Mouse (Mus musculus) right cerebral cortex, postnatal 10 days (tissue): ENCODE measurements around the gene Sugct.
"Not testable (repeated sequence)": the region's sequence is repeated elsewhere in the genome, so short reads cannot be mapped to it uniquely, and the experiment has no call there.

ENCODE experiments used
- DNase-seq, 2 experiments: peaks; one replicate each; pipeline ENCODE4 v3.0.0; 2021; ENCODE audit warnings: low spot score in 2 of 2

The Sugct gene

DNA sequence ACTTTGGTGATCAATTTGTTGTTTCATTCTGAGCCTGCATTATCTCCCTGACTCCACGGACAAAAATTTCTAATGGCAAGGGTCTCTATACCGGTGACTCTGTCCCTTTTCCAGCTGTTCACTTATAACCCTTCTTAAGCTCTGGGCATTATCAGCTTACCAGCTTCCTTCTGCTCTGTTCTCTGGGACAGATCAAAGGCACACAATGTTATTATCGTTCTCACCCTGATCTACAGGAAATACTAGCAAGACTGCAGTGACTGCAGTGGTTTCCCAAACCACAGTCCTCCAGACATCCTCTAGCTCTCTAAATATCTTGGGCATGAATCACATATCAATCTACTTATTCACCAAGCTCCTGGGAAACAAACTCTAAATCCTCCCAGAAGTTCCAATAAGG lies 90.7 kb downstream of the Sugct start:
- no peak for DNase-seq

DNA sequence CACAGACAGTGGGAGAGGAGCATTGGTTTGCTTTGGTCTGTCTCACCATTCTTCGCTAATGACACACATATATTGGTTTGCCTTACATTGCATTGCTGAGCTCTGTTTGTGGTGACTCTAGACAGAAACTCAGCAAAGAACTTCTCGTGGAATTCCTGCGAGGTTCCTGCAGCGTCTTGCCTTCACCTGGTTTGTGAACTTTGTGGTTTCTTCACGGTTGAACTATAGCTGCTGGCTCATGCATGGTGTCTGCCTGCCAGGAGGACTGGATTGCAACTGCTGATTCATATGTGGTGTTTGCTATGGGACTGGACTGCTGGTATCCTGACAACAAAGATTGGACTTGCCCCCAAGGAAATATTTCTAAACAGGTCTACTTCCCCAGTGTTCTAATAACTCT lies 91.6 kb downstream of the Sugct start:
- no peak for DNase-seq

DNA sequence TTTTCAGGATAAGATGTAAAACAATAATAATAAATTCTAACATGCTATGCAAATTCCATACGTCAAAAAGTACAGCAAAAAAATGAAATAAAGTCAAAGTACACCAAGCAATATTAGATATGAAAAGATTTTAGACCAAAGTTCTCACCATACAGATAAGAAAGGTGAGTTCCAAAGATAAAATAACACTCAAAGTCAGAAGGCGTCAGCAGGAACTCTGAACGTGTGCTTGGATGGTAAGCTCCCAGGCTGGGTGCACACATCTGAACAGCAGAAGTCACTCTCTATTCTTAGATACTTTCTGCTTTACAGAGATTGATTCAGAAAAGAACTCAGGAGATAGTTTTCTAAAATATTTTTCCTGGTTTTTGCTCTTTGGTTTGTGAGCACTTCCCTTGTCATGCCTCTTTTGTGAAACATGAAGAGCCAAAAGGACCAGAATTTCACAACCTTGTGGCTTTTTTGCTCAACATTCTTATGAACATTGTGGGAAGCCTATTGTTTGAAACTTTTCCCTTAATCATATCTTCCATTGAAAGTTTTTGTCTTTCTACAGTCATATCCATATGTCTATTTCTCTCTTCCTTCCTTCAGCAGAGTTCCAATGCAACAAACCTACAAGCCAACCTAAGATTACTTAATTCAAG lies 110.0 kb downstream of the Sugct start:
- DNase-seq, result no peak

DNA sequence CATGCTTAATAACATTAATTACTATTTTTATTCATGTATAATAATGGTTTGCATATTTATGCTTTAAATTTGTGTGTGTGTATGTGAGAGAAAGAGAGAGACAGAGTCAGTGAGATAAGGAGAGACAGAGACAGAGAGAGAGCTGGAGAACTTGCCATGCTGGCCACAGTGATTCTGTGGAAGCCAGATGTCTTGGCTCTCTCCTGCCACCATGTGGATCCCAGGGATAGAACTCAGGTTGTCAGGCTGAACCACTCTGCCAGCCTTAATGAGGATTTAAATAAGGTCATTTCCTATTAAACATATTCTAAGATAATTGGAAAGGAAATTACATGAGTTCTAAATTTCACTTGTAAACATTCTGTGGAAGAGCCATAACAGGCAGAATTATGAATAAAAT lies 110.5 kb downstream of the Sugct start:
- DNase-seq, result peak; percentile 29 to 44

DNA sequence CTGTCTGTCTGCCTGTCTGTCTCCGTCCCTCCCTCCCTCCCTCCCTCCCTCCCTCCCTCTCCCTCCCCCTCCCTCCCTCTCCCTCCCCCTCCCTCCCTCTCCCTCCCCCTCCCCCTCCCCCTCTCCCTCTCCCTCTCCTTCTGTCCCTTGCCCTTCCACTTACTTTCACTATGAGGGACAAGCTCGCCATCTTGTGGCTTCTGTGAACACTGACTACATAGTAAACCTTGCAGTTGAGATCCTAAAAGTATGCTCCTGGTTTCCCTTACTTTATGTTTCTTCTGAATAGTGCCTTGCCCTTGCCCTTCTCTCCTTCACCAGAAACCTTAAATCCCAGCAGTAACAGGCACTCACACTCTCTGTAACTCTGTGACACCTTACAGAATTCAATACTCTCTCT lies 113.7 kb downstream of the Sugct start:
- peak; percentile 51 to 61 for DNase-seq

DNA sequence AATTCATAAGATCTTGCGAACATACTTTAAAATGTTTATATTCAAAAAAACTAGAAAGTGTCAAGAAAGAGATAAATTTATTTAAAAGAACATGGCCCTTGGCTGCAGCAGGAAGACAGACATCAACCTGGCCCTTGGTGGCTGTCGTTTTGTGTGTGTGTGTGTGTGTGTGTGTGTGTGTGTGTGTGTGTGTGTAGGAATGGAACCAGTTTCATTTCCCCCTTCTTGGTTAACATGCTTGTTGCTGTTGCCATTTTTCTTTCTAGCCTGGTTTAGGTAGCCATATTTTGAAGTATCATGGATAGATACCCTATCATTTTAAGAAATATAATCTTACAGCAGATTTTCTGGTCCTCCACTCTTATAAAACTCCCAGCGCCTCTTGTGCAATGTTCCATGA lies 136.0 kb downstream of the Sugct start:
- DNase-seq, result no peak

DNA sequence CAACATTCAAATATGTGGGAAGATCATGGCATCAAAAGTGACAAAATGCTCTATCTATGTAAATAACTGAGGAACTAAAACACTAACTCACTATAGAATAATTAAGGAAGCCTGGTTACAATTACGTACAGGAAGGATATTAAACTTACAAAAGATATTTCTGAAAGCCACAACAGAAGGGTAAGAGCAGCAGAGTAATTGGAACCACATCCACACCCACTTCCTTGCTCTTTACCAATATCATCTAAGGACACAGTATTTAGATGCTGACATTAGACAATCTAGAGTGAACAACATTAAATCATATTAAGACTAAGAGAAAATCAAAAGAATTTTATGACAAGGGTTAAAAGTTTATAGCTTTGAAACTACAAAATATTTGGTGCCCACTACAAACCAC lies 159.0 kb downstream of the Sugct start:
- DNase-seq, result no peak

DNA sequence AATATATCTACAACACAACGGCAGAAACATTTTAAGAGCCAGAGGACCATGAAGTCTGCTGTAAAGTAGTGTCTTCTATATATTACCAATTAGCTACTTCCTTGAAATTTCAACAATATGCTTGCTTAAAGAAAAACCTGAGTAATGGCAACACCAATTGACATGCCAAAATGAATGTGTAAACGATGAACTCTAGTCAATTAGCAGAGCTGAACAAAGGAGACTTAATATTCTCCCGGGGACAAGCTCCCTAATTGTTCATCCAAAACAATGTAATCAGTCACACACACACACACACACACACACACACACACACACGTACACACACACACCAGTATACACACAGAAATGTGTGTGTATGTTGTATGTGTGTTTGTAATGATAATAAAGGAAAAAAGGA lies 160.5 kb downstream of the Sugct start:
- no peak for DNase-seq

DNA sequence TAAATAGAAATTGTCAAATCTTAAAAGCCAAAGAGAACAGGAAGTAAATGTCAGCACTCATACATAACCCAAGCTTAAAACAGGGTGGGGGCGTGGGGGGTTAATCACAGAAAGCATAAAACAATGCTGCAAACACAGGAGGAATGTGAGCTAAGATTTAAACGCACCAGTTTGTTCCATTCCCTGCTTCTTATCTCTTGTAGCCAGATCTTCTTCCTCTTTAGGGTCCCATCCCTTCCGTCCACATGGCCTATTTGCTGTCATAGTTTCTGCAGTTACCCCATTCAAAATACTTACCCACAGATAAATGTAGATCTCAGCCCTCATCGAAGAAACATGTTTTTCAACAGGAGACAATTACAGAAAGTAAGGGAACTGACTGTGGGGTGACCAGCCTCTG lies 160.9 kb downstream of the Sugct start:
- DNase-seq, result no peak

DNA sequence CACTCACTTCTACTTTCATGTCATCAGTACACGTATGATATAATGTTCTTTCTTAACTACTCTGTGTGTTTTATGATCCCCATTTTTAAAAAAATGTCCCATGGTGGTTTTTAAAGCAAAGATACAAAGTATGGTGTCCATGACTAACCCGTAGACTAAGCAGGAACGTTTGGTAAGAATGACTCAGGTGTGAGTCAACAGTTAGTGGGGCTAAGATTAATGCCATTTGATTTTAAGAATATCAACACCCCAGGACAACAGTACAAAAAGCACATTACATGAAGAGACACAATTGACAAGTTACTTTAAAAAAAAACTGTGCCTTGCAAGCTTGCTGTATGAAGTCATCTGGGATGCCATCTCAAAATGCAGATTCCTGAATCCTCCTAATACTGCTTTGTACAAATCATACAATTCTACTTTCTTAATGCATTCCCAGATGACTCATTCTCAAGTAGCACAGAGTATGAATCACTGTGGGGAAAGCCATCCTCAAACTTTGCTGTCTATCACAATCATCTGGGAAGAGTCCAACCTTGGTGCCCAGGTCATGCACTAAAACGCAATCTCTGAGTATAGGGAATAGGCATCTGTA lies 184.1 kb downstream of the Sugct start:
- DNase-seq, result no peak

DNA sequence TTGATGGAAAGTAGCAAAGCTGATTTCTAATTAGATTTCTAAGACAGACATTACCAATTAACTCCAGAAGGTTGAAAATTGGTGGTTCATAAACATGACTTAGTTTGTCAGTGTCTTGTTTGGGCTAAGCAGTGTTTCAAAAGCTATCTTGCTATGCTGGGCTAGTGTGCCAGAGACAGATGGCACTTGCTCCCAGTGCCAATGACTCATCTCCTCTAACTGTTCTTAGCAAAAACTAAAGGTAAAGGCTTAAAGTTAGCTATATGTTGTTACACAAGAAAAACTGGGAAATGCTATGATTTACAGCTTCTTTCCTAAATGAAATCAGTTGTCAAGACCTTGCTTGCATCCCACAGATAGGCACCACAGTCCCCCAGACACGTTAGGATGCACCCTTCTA lies 200.4 kb downstream of the Sugct start:
- DNase-seq, result no peak

DNA sequence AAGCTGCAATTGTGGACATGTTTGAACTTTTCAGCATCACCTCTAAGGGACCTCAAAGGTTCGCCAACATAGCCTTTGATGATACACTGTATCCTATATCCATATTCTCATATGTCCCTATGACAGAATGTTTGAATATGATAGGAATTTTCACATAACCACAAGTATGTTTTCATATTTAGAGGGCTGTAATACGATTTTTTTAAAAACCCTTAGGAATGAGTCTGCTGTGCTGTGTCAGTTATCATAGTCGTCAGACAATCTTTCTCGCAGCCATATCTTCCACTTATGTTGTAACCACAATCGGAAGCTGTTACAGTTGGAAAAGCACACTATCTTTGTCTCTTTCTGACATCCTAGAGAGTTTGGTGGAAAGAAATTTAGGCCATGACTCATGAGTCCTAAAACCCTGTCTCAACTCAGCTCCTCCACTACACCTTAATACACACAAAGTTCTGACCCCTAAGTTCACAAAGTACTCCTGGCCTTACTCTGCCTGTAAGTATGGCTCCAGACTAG lies 201.2 kb downstream of the Sugct start:
- no peak for DNase-seq

DNA sequence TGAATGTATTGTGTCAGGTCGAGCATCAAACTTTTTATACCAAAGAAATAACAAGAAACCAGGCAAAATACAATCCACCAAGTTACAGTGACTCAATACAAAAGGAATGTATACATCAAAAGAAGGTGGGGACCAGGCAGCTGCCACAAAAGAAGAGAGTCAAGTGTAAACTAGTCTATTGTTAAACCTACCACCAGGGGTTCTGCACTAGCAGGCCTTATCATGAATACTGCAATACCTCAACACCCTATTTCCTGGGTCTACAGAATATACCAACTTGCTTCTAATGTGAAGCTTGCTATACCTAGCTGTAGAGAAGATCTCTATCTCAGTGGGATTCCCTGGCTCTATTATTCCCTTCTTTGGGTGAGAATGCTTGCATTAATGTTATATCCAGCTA lies 237.4 kb downstream of the Sugct start:
- not testable (repeated sequence) for DNase-seq

DNA sequence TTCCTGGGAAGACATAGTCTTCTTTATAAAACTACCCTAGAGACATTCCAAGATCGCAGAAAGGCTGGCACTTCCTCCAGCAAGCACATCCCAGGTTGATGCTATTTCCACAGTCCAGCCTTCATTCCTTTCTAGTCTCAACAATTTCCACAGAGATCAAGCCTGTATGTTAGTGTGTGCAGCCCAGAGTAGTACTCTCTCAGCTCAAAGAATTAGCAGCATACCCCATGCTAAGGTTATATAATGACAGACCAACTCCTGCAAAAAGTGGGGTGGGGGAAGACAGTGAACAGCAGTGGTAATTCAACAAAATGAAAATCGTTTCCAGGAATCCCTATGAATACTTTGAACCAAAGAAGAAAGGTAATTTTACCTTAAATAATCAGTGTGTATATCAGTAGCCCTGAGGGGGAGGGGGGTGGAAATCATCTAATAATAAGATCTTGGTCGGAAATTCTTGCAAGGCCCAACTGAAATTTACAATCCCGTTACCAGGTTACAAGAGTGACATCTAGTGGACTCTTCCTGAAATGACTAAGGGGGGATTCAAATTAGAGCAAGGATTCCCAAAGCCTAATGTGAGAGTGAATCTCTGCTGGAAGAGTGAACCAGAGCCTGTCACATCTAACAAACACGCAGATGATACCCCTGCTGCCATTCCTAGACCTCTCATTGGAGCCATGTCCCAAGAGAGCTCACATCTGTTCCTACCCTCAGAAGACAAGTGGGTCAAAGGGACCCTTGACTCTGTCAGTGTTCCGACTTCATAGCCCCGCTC lies 263.0 kb downstream of the Sugct start:
- DNase-seq, result peak; percentile 31 to 38

DNA sequence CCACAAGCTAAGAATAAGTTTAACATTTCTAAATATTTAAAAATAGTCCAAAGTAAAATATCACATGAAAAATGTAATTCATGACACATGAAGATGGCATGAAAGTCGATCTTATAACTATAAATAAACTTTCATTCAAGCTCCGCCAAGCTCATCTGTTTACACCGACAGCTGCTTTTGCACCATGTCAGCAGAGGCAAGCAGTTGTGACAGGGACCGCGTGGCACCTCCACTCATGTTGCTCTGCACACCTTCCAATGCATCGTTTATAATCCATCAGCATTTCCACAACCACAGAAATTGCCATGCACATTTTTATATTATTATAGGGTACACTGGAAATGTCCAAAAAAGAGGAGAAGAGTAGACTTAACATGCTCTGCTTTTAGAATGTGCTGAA lies 273.5 kb downstream of the Sugct start:
- DNase-seq, result no peak

DNA sequence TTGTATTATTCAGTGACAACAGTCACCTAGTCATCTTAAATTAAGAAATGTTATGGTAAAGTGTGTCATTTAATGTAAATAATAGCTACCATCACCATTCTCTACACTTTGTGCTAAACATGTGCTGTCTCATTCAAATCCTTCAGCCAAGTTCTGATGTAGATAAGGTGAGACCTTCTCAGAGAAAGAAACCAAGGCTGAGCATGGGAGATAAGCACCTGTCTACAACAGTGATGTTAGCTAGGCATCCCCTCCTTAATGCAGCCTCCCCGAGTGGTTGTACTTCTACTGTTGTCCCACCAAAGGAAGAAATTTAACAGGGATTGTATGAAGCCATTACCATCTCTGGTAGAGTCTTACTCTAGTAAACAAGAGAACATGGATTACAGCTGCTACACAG lies 274.8 kb downstream of the Sugct start:
- DNase-seq, result no peak

DNA sequence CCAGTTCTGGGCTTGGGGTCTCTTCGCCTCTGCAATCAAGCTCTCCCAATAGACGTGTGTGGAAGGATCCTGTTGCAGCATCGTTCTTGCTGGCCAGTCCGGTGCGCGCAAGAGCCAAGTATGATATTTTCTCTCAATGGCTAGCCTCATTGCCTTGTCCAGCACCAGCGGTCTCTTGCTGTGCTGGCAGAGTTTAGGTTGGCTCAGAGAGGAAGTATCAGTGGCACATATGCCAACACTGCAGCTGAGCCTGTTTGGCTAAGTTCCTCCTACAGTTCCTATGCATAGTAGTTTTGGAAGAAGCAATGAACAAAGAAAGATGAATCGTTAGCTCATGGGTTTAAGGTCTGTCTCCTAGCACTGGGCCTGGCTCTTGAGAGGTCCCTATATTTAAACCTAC lies 352.5 kb downstream of the Sugct start:
- DNase-seq, result no peak

DNA sequence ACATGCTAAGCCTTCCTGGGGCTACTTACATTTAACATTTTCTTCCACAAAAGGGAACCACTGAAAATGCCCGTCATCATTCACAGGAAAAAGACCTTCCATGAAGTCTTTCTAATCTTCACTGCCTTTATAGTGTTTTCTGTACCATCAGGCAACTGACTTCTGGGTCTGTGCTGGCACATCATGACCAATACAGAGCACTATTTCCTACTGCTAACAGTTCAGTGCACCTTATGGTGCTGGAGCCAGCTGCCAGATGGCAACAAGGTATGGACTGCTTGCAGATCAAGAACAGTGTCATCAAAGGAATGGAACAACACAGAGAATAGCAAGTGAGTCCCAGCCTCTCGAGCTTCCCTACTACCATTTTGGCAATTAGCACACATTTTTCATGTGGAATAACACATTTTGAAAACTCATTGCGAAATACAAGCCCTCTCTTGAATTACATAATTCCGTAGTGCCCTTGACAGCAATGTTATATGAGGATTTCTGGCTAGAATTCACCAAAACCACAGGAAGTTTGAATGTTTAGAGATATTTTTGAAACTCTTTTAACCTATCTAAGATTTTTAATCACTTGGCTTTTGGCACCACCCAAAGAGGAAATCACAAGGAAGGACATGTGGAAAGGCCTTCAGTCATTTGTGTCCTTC lies 359.3 kb downstream of the Sugct start:
- DNase-seq, result no peak

DNA sequence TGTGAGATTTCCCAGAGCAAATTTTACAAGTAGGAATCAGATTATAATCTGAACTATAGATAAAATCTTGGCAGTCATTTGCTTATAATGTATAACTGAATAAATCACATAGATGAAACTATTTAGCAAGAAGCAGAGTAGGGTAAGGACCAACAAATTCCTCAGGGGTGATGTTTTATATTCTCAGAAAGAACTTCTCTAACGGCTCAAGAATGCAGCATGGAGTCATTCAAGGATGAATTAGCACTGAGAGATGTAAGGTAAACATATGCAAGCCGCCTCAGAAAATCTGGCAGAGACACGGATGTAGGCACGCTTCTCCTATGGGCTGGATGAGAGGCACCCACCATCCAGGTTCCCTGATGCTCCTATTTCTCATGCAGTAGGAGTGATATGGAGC lies 368.5 kb downstream of the Sugct start:
- no peak for DNase-seq

DNA sequence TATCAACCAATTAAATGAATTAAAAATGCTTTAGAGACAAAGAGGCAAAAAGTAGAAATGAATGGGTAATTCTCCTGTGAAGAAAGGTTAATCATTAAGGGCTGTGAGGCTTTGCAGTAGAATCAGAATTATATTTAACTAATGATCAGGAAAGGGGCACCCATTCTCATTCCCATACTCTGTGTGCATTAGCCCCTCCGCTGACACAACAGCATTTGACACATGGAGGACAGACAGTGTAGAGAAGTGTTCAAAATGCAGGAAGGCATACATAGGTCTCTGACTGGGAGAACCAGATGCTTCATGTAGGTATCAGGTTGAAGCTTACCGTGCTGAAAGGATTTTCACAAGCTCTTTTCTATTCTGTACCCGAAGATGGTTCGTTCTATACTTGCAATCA lies 393.8 kb downstream of the Sugct start:
- DNase-seq, result no peak

DNA sequence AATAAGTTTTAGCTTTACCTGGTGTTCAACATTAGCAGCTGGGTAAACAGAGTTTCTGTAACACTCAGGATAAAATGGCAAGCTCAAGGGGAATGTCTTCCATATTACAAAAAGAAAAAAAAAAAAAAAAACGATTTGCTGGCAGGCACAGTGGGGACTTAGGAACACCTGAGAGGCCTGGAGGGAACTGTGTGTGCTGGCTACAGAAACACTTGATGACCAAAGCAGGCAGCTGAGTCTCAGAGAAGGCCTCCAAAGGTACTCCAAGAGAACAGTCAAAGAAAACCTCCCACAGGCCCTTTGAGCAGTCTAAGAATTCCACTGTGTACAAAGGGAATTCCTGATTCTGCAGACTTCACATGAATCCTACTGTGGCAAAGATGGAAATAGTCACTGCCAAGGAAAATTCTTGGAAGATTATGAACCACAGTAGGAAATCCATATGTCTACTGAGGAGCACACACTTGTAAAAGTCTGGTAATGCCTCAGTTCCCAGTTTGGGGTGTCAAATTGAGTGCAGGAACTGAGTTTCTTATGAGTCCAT lies 397.8 kb downstream of the Sugct start:
- DNase-seq, result no peak

DNA sequence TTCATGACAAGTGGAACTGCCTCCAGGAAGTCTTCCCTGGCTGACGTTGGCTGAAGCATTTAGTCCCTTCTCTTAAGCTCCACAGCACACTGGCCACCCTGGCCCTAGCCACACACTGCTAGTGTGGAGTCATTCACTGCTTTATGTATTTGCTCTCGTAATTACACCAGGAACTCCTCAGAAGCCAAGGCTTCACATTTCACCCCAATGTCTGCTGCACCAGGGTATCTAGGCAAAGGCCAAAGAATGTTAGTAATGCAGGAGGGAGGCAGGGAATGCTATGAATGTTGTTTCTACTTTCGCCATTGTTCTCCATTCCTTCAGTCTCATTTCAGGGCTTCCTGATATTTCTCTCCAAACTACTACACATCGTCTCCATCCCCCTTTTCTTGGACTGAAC lies 398.4 kb downstream of the Sugct start:
- DNase-seq, result no peak
